Mouse (Mus musculus) MEL-GATA-1-ER (cell line): Measurements from ENCODE around the gene Frrs1l.

Experiments
- DNase-seq: peaks from one replicate; pipeline ENCODE4 v3.0.0-alpha.2; 2012; ENCODE audit warnings: low read depth; ENCODE audit errors: extremely low read depth

Gene Frrs1l

DNA sequence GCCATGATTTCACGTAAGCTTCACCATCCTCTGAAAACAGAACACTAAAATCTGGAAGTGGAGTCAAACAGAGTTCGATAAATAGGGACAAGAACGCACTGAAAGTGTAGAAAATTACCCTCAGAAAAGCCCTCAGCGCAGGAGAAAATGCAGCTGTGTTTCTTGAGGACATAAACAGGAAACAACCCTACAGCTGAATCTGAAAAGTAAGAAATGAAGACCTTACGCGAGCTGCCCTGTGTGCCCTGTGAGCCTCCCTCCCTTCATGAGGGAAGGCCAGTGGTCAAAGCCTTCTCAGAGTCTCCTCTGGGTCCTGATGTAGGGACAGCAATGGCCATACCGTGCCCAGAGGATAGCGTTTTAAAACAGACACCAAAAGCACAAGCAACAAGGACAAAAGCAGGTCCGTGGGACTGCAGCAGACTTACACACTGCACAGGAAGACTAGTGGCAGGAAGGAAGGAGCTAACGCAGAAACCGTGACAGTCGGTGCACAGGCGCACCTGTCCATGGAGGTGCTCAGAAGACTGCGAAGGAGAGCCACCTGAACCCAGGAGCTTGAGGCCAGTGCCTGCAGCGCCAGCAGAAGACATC lies 74.4 kb downstream of the Frrs1l start:
- no peak for DNase-seq

DNA sequence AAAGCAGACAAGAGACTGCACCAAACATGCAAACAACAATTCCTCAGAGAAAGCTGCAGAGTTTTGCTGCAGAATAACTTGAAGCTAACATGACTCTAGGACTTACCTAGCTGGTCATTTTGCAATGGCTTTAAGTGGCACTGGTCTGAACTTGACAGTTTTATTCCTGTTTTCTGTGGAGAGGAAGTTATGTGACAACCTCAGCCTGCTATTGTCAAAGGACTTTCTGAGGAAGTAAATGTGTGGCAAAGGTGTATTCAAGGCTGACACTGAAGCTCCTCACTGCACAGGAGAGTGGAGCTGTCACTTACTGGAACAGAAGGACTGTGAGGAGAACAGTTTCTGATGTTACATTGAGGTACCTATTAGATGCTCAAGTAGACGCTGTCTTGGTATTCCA lies 75.4 kb downstream of the Frrs1l start:
- DNase-seq = no peak

DNA sequence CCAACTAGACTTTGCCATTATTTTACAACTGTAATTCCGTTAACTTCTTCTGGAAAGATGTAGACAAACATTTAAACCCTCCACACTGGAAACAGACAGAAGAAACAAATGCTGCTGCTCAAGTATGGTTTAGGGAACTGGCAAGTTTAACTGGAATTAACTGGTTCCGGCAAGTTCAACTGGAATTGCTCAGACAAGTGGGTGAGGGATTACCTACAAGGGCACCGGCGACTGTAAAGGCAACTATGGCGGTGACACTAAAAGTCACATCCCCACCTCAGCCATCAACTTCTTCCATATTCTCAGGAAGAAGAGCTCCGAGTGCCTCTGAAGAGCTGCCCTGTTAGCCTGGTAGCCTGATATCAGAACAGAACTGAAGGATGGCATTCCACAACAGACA lies 75.9 kb downstream of the Frrs1l start:
- no peak for DNase-seq

DNA sequence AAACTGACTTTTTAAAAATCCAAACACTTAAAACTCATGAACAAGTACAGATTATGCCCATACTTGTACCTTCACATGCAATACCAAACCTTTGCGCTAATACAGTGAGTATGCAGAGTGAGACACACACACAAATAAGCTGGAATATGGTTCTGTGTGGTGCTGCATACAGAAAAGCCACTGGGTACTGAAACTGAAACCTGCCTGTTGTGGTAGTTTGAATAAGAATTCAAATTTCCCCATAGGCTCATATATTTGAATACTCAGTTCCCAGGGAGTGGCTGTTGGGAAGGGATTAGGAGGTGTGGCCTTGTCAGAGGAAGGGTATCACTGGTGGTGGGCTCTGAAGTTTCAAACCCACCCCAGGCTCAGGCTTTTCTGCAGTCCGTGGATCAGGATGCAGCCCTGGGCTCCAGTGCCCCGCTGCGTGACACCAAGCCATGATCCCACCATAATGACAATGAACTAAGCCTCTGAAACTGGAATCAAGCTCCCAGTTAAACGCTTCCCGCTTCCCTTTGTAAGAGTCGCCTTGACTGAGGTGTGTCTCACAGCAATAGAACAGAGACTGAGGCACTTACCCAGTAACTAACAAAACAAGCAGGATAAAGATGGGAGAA lies 77.7 kb downstream of the Frrs1l start:
- DNase-seq = no peak

DNA sequence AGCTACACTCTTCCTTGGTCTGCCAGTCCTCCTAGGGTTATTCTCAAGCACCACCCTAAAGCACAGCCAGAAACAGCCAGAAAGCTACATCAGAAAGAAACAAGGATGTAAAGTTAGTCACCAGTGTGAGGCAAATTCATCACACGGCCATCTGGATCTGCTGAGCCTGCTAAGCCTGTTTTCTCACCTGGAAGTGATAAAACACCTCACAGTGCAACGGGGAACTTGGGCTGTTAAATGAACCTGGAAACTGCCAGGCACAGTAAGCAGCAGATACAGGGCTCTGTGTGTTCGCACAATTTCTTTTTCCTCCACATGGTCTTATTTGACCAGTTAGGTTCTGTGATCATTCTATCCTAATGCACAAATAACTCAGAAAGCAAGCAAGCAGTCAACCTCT lies 80.6 kb downstream of the Frrs1l start:
- no peak for DNase-seq

DNA sequence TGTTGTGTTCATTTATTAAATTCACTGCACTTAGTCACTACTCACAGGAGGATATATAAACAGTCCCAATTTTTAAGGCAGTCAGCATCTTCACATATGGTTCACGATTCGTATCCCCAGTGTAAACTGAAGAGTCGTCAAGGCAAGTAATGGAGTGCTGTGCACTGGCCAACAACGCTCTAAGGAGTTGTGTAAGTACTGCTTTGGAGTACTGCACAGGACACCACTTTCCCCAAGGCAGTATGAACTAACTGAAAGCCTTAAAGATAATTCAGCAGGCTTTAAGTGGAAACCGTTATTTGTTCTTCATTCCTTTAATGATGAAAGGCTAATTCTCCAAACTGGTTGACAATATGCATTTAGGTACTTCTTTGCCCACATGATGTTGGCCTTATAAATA lies 82.5 kb downstream of the Frrs1l start:
- DNase-seq = no peak
